Mouse (Mus musculus) heart, postnatal 36 days (tissue): ENCODE results near the gene Zcchc14. TPM values are rescaled to one million over a fixed set of nuclear protein-coding genes. Genes with fewer than 3 reads are reported as not detected.
A peak's percentile ranks its signal among the peaks of the same experiment; 100 is the strongest.
"Not testable (repeated sequence)": the region's sequence is repeated elsewhere in the genome, so short reads cannot be mapped to it uniquely, and the experiment has no call there.

ENCODE experiments used
- DNase-seq, 2 experiments: peaks; one replicate each; pipeline ENCODE4 v3.0.0; 2021 to 2022
- intact Hi-C: fragments of 180-260 bp; cut with DNase I; formaldehyde crosslinking; loops from one replicate; pipeline ENCODE4 v1.15.1; 2025
- total RNA-seq, 2 experiments: library from RNA; stranded (reverse); gene quantifications; 2 replicates each; pipeline ENCODE4 v1.2.3; 2021

The Zcchc14 gene
- total RNA-seq, 2 experiments from 2014 or later: 25.3 to 33.1 TPM

DNA sequence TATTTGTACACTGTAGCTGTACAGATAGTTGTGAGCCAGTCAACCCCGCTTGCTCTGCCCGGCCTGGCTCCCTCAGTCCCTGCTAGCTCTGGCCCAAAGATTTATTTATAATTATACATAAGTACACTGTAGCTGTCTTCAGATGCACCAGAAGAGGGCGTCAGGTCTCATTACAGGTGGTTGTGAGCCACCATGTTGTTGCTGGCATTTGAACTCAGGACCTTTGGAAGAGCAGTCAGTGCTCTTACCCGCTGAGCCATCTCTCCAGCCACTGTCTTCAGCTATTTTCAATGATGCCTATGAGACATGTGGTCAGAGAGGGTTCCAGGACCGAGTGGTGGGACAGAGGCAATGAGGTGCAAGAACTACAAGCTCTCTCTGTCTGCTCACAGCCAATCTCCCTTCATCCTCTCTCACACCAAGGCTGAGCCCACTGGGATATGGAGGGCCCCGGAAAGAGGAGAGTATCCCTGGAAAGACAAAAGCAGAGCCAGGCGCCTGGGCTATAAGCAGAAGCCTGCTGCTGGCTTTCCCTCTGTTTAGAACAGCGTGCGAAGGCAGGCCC, 15.3 kb upstream of the Zcchc14 start:
- DNase-seq, intact Hi-C loops: not testable (repeated sequence)

DNA sequence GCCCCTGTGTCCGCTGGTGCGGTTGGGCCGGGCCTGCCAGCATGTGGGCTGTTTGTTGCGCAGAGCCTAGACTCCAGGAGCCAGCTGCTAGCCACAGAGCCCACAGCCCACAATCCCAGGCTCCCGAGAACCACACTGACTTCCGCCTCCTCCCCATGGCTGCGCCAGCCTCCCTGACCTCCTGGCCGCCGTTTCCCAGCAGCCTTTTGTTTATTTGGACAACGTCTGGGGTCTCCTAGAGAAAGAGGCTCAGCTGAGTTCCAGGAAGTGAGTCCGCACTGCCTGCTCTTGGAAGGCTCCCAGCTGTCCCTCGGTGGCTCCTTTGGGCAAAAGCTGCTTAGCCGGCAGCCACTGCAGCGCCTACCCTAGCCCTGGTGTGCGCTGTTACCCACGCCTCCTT, 12.6 kb upstream of the Zcchc14 start:
- peak; percentile 77 to 80 for DNase-seq
- intact Hi-C loops: no loop called here

GRCm38 (mm10) chr8:121663101-121663500, 10.4 kb upstream of the Zcchc14 start:
- intact Hi-C loops: no loop called here
- DNase-seq: no peak

DNA sequence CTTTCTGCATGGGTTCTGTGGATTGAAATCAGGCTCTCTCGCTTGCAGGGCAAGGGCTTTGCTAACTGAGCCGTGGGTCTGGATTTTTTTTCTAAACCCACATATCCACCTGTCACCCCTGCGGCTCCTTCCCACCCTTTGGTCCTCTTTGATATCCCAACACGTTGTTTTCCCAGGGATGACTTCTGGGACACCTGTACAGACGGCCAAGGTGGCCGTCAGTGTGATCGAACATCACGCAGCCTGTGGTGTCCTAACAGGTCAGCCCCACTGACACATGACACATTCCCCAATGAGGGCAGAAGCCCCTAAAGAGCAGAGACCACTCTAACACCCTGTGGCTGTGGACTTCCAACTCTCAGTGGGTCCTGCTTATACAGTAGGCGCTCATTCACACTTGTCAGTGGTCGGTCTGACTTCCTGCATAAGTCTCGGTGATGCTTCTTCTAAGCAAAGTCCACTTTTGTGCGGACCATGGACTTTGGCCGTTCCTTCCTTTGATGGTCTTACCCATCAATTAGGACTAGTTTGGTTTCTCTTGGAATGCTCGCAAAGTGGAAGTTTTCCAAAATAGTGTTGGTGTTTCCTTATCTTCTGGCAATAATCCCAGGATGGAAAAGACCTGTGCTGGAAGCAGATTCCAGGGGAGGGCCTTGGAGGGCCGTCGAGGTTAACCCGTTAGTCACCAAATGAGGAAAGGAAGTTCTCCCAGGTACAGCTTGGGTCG, 9.1 kb upstream of the Zcchc14 start:
- no peak for DNase-seq

DNA sequence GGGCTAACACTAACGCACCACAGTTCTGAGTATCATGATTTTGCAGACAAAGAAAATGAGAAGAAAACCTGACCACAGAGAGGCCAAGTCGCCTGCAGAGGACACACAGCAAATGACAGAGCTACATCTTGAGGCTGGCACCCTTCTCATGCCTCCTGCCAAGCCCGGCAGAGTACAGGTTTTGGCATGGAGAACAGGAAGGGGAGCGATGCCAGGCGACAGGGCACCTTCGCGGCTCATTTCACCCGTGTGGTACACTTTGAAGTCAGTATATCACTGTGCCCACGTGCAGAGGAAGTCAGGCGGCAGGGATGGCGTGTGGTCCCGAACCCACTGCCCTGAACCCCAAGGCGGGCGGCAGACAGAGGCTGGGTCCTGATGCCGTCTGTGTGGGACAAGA, 7.9 kb upstream of the Zcchc14 start:
- DNase-seq: no peak
- intact Hi-C loops: no loop called here

More for the DNA sequence above, 9.1 kb upstream of the Zcchc14 start:
- intact Hi-C loops: no loop called here

DNA sequence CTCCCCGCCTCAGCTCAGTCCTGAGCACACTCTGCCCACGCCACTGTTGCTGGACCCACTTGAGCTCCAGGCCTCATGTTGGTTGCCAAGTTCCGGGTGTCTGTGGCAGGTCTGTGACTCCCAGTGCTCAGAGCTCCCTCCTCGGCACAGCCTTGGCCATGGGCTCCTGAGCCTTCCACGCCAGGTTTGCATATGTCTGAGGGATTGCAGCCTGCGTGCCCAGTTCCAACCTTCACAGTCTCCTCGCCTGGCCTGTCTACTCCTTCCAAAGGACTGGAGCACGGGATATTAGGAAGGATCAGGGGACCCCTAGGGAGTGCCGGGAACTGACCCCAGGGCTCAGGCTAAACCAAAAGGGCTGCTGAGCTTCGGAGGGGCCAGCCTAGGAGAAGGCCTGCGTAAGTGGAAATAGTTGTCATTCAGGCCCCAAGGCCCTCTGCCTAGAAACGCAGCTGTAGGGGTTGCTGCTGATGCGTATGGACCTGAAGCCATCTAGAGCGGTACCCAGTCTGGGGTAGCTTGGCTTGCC, 2.3 kb upstream of the Zcchc14 start:
- intact Hi-C loops: no loop called here

GRCm38 (mm10) chr8:121654131-121654530, 1.4 kb upstream of the Zcchc14 start:
- DNase-seq: no peak
- intact Hi-C loops: no loop called here

More for the DNA sequence above, 2.3 kb upstream of the Zcchc14 start:
- DNase-seq: no peak

- no peak for DNase-seq
- intact Hi-C loops: no loop called here
Observed at GRCm38 (mm10) chr8:121653340-121654019, 779 bp upstream of the Zcchc14 start.

DNA sequence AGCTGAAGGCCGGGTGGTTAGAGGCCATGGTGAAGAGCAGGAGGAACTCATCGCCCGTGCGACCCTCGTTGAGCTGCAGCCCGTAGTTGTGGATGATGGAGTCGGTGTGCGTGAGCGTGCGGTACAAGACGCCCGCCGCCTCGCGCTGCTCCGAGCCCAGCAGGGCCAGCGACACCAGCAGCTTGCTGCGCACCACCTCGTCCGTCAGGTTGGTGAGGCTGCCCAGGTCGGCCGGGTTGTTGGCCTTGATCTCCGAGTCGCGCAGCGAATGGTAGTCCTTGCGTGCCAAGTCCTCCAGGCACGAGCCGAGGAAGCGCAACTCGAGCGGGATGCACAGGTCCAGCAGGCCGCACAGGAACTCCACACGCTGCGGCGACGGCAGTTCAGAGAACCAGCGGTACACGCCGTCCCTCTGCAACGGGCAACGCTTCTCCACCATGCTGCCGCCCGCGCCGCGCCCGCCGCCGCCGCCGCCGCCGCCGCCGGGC, 783 bp downstream of the Zcchc14 start:
- intact Hi-C loops: loop anchor here (2.0 kb wide), 2 partner anchors 15 to 43 kb away; no protein-coding TSS in a partner anchor
- peak in 1 of 2 experiments; percentile 66 for DNase-seq

DNA sequence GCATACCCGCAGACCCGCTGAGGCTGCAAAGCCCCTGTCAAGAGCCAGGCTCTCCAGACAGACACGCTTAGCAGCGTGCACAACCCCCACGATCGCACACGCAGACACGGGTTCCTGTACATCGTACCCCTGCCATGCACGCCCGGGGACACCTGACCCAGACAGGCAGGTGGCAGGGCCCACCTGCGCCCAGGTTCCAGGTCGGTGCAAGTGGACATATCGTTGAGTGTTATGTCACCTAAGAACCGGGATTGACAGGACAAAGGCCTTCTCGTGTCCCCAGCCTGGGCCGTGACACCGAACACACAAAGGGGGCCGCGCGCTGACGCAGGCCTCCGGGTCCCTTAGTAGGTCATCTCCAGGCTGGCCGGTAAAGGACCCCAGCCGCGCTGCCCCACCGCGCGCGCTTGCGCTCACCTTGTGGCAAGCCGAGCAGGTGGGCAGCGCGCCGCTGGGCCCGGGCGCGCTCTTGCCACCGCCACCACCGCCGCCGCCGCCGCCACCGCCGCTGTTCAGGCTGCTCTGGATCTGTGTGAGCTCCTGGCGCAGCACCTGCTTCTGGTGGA, 1.3 kb downstream of the Zcchc14 start:
- no peak for DNase-seq
- intact Hi-C loops: loop anchor here (2.0 kb wide), 2 partner anchors 15 to 43 kb away; no protein-coding TSS in a partner anchor

DNA sequence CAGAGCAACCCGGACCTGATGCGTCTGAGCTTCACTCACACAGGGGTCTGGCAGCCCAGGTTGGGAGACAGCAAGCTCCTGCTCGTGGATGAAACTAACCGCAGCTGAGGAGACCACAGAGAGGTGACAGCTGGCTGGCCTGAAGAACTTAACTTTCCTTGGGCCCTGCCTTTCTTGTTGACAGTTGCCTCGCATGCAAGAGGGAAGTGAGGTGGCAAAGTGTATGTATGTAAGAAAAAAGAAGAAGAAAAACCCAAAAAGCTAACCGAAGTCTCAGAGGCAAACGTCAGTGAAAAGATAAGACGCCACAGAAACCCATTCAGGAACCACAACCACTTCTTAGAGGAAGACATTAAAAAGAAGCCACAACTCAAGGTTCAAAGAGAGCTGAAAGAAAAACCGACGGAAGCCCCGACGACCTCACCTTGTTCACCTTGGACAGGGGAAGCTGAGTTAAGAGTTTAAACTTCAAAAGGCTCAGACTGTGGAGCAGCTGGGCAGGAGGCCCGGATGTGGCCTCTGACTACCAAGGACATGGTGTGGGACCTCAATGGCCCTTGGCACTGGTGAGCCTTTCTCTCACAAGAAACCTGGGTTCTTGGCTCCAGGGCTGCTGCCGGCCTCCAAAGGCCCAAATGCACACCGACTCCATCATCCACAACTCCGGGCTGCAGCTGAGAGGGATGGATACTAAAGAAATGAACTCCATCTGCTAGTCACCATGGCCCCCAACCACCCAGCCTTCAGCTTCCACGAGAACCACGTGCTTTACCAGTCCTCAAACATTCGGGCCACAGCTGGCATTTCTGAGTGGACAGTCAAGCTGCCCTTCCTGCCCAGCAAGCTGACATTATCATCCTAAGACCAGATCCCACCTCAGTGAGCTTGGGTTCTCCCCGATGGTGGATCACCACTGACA, 2.1 kb downstream of the Zcchc14 start:
- intact Hi-C loops: loop anchor here (2.0 kb wide), 2 partner anchors 14 to 42 kb away; no protein-coding TSS in a partner anchor
- DNase-seq: peak in 1 of 2 experiments; percentile 17

DNA sequence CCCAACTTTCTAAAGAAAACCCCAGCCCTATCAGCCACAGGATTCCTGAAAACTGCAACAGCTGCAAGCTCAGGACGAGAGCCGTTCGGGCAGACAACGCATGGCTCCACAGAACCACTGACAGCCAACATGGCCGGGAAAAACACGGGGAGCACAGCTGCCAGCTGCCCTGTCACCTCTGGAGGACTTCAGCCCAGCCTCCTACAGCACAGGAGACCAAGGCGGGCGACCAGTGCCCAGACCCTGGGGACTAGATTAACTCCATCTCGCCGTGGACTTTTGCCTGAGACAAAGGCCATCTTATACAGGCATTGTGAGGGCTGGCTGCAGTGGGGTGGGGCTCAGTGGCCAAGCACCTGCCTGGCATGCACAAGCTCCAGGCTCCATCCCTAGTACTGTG, 2.8 kb downstream of the Zcchc14 start:
- DNase-seq: no peak
- intact Hi-C loops: loop anchor here (2.0 kb wide), 2 partner anchors 13 to 41 kb away; no protein-coding TSS in a partner anchor

- intact Hi-C loops: no loop called here
- DNase-seq: no peak
Observed at GRCm38 (mm10) chr8:121649423-121649822, 3.3 kb downstream of the Zcchc14 start.

GRCm38 (mm10) chr8:121648451-121648850, 4.2 kb downstream of the Zcchc14 start:
- intact Hi-C loops: no loop called here
- no peak for DNase-seq

DNA sequence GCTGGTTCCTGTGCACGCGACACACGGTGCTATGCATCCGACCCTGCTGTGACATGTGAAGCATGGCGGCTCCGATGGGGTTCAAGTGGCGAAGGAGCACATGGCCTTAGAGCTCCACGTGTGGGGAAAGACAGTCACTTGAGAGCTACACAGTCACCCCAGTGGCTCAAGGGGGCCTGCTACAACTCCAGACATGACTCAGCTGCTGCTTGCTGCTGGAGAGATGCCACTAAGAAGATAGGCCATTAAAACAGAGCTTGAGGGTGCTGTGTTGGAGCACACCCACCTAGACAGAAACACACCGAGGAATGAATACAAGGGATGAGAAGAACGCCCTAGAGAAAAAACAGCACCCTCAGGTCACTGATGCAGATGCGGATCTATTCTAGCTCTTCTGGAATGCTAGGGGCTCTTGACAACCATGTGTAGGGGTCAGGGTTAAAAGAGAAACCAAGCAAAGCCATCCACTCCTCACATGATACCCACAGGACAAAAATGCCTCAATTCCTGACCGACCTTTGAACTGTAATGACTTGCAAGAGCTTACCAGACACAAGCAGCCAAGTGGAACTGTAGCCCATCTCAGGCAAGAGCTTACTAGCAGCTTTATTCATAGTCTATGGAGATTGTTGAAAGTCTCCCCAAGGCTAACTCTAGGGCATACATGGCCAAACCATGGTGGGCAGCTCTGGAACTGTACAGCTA, 5.0 kb downstream of the Zcchc14 start:
- no peak for DNase-seq
- intact Hi-C loops: no loop called here

DNA sequence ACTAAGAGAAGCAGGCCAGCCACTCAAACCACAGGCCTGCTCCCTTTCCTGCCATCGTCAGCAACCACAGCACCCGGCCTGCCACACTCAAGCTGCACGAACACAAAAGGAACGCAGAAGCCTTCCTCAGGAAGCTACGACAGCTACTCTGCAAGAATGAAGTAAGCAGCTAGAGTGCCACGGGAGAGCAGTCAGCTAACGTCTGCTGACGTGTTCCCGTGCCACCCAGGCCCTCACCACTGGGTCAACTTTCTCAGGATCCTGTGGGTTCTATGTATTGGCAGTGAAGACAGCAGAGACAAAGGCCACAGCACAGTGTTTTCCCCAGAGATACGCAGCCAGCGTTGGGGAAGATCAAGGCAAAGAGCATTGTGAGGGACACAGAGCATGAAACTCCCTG, 9.3 kb downstream of the Zcchc14 start:
- no peak for DNase-seq
- intact Hi-C loops: no loop called here

- no peak for DNase-seq
- intact Hi-C loops: no loop called here
Observed at GRCm38 (mm10) chr8:121642804-121643203, 9.9 kb downstream of the Zcchc14 start.

DNA sequence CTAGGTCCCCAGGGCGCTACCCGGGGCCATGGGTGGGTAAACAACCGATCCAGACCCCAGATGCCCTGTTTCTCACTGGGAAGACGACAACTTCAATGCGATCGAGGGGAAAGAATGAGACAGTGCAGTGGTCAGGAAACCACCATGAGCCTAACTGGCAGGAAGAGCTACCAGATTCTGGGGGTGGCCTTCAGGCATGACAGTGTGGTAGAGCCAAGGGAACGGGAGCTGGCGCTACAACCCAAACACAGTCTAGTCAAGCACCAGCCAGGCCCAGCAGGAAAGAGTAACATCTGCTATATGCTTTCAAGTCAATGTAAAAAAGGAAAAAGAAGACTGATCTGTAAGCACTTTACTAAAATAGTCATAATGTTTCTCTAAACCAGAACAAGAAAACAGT, 16.5 kb downstream of the Zcchc14 start:
- intact Hi-C loops: loop anchor here (2.0 kb wide), 1 partner anchor 15 kb away; no protein-coding TSS in a partner anchor
- no peak for DNase-seq

DNA sequence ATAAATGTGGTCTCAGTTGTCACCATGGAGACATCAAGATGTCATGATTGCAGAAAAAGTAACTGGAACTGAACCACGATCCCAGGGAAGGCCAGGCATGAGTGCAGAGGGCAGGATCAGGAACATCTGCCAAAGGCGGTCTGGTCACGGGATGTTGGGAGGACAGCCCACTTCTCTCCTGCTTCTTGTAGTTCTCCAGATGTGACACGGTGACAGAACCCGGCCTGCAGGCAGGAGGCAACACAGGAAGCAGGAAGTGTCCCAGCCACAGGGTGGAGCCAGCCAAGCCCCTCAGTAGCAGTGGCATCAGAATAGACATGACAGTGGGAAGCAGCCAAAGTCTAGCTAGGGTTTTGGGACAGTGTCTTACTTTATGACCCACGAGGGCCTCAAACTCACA, 17.2 kb downstream of the Zcchc14 start:
- intact Hi-C loops: no loop called here
- peak; percentile 52 to 53 for DNase-seq
